Mouse (Mus musculus) fat pad, adult 2 months (tissue): ENCODE results near the gene Ip6k1.

Source experiments
- DNase-seq: peaks from one replicate; pipeline ENCODE4 v3.0.0-alpha.2; 2011; ENCODE audit warnings: low read depth, low spot score; ENCODE audit errors: extremely low read depth

The Ip6k1 gene

DNA sequence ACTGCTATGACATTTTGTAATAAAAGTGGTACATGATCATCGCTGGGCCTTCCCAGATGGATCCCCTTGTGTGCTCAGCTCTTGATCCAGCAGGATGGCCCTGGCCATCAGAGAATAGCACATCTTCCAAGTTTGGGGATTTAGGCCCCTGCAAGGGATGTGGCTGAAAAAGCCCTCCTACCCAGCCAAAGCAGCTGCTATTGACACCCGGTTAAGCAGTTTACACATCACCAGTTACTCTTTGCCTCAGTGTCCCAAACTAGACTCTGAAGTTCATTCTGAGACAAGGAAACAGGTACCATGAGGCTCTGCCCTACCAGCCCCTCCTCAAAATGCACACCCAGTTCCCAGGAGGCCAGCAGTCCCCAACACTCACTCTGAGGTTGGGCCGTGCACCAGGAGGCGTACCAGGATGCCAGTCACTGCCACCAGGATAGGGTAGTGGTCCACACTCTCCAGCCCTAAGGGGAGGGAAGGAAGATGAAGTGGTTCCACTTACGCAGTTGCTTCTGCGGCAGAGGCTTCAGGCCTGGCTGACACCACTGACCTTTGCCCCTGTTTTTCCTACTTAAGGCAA, 53.4 kb downstream of the Ip6k1 start:
- DNase-seq, result no peak

DNA sequence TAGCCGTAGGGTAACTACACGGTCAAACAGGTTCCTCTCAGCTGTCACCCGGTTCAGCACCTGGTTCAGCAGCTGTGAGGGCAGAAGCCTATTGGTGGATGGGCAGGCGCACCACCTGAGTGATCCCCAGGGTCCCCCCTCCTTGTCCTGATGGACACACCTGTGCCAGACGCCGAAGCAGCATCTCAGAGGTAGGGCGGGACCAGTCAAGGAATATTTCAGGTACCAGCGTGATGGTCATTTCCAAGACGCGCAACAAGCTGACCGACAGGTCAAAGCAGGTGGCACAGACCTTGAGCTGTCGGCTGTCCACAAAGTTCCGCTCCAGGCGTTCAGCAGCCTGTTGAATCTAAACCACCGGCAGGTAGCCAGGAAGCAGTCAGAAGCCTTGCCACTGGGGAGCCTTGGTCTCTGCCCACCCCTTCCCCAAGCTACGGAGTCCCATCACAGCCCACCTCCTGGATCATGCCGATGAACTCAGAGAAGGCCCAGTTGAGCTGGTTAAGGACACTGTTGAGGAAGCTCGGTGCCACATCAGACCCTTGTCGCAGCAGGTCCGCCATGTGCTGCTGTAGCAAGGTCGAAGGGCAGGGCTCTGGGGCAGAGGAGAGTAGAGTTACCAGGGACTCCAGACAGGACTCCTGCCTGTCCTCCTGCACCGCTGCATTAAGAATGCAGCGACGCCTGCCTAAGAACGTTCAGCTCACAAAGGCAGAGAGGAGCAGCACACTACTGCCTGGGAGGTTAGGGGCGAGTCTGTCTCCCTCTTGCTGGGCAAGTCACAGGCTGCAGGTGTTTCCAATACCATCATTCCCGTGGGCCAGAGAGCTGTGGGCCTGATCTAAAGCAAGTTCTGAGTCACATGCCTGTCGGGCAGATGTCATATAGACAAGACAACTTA, 54.3 kb downstream of the Ip6k1 start:
- no peak for DNase-seq

- DNase-seq, result no peak
Observed at GRCm38 (mm10) chr9:108057262-108057562, 54.9 kb downstream of the Ip6k1 start.

DNA sequence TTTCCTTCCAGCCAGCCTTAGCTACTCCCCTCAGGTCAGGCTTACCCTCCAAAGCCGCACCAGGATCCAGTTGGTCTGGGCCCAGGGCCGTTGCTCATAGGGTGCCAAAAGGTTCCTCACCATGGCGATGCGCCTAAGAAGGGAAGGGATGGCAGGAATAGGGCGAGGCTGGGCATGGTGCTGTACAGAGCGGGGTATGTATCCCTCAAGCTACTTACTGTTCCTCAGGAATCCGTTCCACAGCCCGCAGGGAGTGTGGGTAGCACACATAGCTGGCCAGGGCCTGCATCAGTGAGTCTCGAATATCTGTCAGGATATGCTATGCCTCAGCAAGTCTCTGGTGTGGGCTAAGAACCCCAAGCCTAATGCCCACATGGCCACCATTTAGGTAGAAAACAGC, 56.0 kb downstream of the Ip6k1 start:
- no peak for DNase-seq

GRCm38 (mm10) chr9:108062142-108062541, 59.8 kb downstream of the Ip6k1 start:
- DNase-seq, result no peak

DNA sequence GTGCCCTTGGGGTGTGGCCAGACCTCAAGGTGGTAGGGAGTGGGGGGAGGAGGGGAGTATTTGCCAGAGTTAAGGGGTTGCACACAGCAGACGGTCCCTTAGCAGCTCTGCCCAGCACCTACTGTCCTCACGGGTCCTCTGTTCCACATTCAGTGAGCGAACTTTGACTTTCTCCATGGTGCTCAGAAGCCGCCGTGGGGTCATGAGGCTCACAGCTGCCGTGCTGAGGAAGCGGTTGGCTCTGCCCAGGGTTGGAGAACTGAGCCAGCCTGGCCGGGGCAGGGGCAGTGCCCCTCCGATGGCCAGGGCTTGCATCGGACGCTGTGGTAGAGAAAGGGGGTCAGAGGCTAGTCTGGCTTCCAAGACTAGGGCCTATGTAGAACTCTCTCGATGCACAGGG, 61.1 kb downstream of the Ip6k1 start:
- DNase-seq, result no peak

DNA sequence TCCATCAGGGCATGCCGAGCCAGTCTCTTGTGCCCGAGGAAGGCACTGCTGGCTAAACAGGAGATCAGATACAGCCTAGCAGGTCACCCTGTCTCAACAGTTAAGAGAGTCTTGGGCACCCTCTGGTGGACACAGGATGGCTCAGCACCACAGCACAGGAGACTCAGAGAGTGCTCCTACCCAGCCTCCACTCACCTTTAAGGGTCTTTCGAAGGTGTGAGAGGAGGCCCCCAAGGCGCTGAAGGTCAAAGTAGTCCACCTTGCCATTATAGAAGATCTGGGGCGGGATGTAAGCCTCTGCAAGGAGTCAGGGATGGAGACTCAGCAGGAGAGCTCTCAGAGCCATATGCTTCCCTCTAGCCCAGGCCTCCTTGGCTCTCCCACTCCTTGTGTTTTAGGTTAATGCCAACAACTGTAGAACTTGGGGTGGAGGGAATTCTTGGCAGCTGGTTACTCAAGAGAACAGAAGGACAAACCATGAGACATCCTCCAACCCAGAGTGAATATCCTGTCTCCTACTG, 63.2 kb downstream of the Ip6k1 start:
- no peak for DNase-seq

DNA sequence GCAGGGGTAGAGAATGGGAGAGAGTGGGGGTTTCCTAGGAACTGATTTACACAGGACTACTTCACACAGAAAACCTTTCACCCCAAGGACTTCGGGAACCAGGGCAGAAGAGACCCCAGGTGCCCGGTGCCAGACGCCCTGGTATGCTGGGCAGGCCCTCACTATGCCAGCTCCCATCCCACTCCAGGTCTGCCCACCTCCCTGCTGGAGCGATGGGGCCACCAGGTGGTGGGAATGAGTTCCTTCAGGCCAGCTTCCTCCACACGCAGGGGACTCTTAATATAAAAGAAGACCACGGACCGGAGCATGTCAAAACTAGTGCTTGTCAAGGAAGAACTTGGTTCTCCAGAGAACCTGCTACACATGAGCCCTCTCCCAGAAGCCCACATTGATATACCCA, 64.9 kb downstream of the Ip6k1 start:
- no peak for DNase-seq

GRCm38 (mm10) chr9:108067900-108068299, 65.6 kb downstream of the Ip6k1 start:
- DNase-seq, result no peak

GRCm38 (mm10) chr9:108069007-108069406, 66.7 kb downstream of the Ip6k1 start:
- no peak for DNase-seq

GRCm38 (mm10) chr9:108069529-108069928, 67.2 kb downstream of the Ip6k1 start:
- no peak for DNase-seq

DNA sequence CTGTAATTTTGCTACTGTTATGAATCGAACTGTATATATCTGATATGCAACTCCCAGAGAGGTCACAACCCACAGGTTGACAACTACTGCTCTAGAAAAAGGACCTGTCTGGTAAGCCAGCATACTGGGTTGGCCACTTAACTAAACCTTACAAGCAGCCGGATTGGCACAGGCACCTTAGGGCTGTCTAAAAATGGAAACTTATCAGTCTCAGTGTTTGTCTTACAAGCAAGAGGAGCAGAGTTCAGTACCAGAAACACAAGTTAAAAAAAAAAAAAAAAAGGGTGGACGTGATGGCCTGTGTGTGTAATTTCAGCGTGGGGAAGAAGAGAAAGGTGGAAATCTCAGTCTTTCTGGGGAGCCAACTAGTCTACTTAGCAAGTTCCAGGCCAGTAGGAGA, 69.5 kb downstream of the Ip6k1 start:
- no peak for DNase-seq

- no peak for DNase-seq
Observed at GRCm38 (mm10) chr9:108072481-108072924, 70.2 kb downstream of the Ip6k1 start.

GRCm38 (mm10) chr9:108073141-108073930, 71.0 kb downstream of the Ip6k1 start:
- DNase-seq, result no peak

GRCm38 (mm10) chr9:108080168-108080567, 77.9 kb downstream of the Ip6k1 start, which contains the start of gene Mst1:
TSS of gene Mst1 (plus strand) at chr9:108080436.
- DNase-seq, result peak; percentile 78

DNA sequence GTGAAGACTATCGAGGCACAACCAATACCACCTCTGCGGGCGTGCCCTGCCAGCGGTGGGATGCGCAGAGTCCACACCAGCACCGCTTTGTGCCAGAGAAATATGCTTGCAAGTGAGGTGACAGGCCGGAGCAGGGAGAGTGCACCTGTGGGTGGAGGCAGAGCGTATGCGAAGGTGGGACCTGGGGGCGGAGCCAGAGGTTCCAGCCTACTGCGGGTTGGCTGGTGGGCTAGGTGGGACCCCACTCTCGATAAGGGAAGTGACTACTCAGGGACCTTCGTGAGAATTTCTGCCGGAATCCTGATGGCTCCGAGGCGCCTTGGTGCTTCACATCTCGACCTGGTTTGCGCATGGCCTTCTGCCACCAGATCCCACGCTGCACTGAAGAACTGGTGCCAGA, 80.2 kb downstream of the Ip6k1 start:
- no peak for DNase-seq

DNA sequence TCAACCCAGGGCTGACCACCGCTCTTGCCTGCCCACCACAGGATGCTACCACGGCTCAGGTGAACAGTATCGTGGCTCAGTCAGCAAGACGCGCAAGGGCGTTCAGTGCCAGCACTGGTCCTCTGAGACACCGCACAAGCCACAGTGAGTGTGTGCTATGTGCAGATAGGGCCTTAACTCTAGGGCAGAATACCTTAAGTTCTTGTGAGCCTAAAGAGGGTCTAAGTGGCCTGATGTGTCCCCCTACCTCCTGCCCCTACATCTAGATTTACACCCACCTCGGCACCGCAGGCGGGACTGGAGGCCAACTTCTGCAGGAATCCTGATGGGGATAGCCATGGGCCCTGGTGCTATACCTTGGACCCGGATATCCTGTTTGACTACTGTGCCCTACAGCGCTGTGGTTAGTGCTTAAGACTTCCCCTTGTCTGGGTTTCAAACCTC, 80.7 kb downstream of the Ip6k1 start, which contains the start of gene Rnf123:
TSS of gene Rnf123 (minus strand) at position 359 of the 444 bp plus-strand sequence.
- no peak for DNase-seq

GRCm38 (mm10) chr9:108083561-108083960, 81.3 kb downstream of the Ip6k1 start:
- DNase-seq, result no peak

DNA sequence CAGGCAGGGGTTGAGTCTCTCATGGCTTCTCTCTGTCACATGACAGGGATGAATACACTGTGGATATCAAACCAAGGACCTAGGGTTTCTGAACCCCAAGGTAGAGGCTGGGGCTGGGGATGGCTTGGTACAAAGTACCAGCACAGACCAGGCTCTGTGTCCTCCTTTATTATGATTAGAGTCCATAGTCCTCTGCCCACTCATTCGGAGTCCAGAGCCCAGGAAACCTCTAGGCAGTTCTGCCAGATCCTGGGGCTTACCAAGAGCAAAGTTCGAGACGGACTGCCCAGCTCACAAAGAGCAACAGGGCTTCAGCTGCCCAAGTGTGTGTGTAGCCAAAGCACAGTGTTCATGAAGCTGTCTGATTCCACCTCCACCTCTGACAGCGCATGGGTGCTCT, 83.0 kb downstream of the Ip6k1 start:
- no peak for DNase-seq

DNA sequence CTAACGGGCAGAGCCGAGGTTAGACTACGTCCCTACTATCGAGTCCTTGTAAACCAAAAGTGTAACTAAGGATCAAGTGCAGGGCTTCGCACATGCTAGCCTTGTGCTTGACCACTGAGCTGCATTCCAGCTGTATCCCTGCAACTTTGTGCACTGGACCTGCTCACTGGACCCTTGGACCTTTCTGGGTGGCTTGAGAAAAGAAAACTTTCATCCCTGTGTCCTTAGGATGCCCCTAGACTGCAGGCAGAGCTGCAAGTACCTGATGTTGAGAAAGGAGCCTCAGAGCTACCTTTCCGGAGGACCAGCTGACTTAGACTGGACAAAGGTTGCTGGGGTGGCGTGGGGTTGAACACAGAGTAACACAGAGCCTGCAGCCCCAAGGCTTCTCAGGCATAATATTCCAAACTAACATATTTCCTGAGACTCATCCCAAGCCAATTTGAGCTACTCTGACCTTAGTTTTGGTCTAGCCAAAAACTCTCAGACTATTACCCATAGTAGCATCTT, 88.4 kb downstream of the Ip6k1 start:
- DNase-seq, result no peak

DNA sequence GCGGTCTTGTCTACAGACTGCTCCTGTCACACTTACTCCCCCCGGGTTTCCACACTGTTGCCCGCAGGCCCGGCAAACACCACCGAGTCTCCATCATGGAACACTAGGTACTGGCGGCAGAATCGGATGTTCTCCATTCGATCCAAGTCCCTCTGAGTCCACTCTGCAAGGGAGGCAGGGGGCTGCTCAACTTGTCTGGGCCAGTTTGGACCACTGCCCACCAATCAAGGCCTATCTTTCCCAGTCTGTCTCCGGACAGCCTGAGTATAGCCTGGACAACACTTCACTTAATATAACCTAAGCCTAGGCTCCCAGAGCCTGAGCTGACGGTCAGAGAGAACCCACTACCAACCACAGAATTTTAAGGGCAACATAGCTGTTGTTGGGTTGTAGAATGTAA, 91.3 kb downstream of the Ip6k1 start:
- no peak for DNase-seq
